Mouse (Mus musculus): ENCODE results near the gene Shf. TPM values are rescaled to one million over a fixed set of nuclear protein-coding genes. Genes with fewer than 3 reads are reported as not detected.

Gene Shf
- total and polyA plus RNA-seq, 3 experiments, result 0.22 to 0.27 TPM; not detected in 1

- ATAC-seq (ENCODE audit: extremely low read depth, insufficient number of reproducible peaks, low FRiP score, poor library complexity, severe bottlenecking) (no peak), DNase-seq (ENCODE audit: low spot score) (no peak)
- Histone ChIP-seq H3K9me3 (replicated peaks) (no peaks in the 10 kb centered on the region), H3K27me3 (ENCODE audit: insufficient read depth, low read length) (peaks cover 28% of the 10 kb centered on the region), H3K36me3 (replicated peaks) (no peaks in the 10 kb centered on the region), H3K4me1 (ENCODE audit: insufficient read depth, low read depth, low read length) (peaks cover under 1% of the 10 kb centered on the region; the same call in 1 of the 2 replicates), H3K4me3 (ENCODE audit: low read depth, low read length) (no peak overlapping the region)
- TF ChIP-seq POLR2AphosphoS5 (IDR thresholded peaks at IDR 0.05; ENCODE audit: insufficient replicate concordance, low read depth, low read length), result no peak
- TF ChIP-seq CTCF (IDR thresholded peaks at IDR 0.05; ENCODE audit: low read depth, low read length), result no peak
- no peak for TF ChIP-seq GATA1 (IDR thresholded peaks at IDR 0.05; ENCODE audit: borderline replicate concordance, low read length)
- no peak for TF ChIP-seq TAL1 (conservative IDR thresholded peaks at IDR 0.05; ENCODE audit: low read depth, low read length)
- no peak for TF ChIP-seq GATA2 (IDR thresholded peaks at IDR 0.05; ENCODE audit: borderline replicate concordance, low read depth, low read length)
Measured at GRCm38 (mm10) chr2:122361868-122362621, 6.9 kb downstream of the Shf start.

GRCm38 (mm10) chr2:122361181-122361580 lies 7.8 kb downstream of the Shf start:
- H3K4me1 ChIP-seq (ENCODE audit: insufficient read depth, low read depth, low read length), result no peaks in the 10 kb centered on the region
- peaks cover 27% of the 10 kb centered on the region; the same call in 1 of the 2 replicates for H3K27me3 ChIP-seq (ENCODE audit: insufficient read depth, low read length)
- DNase-seq (ENCODE audit: low spot score) (no peak), ATAC-seq (ENCODE audit: extremely low read depth, insufficient number of reproducible peaks, low FRiP score, poor library complexity, severe bottlenecking) (no peak)
- no peaks in the 10 kb centered on the region for H3K9me3 ChIP-seq (replicated peaks)
- no peak overlapping the region for H3K4me3 ChIP-seq (ENCODE audit: low read depth, low read length)
- TF ChIP-seq GATA1 (IDR thresholded peaks at IDR 0.05; ENCODE audit: borderline replicate concordance, low read length) (no peak), POLR2AphosphoS5 (IDR thresholded peaks at IDR 0.05; ENCODE audit: insufficient replicate concordance, low read depth, low read length) (no peak), TAL1 (conservative IDR thresholded peaks at IDR 0.05; ENCODE audit: low read depth, low read length) (no peak), CTCF (IDR thresholded peaks at IDR 0.05; ENCODE audit: low read depth, low read length) (no peak), GATA2 (IDR thresholded peaks at IDR 0.05; ENCODE audit: borderline replicate concordance, low read depth, low read length) (no peak)
- no peaks in the 10 kb centered on the region for H3K36me3 ChIP-seq (replicated peaks)

- TF ChIP-seq GATA1 (IDR thresholded peaks at IDR 0.05; ENCODE audit: borderline replicate concordance, low read length) (no peak), POLR2AphosphoS5 (IDR thresholded peaks at IDR 0.05; ENCODE audit: insufficient replicate concordance, low read depth, low read length) (no peak), TAL1 (conservative IDR thresholded peaks at IDR 0.05; ENCODE audit: low read depth, low read length) (no peak), GATA2 (IDR thresholded peaks at IDR 0.05; ENCODE audit: borderline replicate concordance, low read depth, low read length) (no peak), CTCF (IDR thresholded peaks at IDR 0.05; ENCODE audit: low read depth, low read length) (no peak)
- H3K27me3 ChIP-seq (ENCODE audit: insufficient read depth, low read length), result peaks cover 32% of the 10 kb centered on the region
- H3K4me1 ChIP-seq (ENCODE audit: insufficient read depth, low read depth, low read length), result no peaks in the 10 kb centered on the region
- no peak for ATAC-seq (ENCODE audit: extremely low read depth, insufficient number of reproducible peaks, low FRiP score, poor library complexity, severe bottlenecking)
- no peak for DNase-seq (ENCODE audit: low spot score)
- H3K4me3 ChIP-seq (ENCODE audit: low read depth, low read length), result no peak overlapping the region
- no peaks in the 10 kb centered on the region for H3K9me3 ChIP-seq (replicated peaks)
- H3K36me3 ChIP-seq (replicated peaks), result no peaks in the 10 kb centered on the region
Measured at GRCm38 (mm10) chr2:122360310-122360709, 8.7 kb downstream of the Shf start.

- no peaks in the 10 kb centered on the region for H3K4me1 ChIP-seq (ENCODE audit: insufficient read depth, low read depth, low read length)
- no peaks in the 10 kb centered on the region for H3K36me3 ChIP-seq (replicated peaks)
- peaks cover 48% of the 10 kb centered on the region for H3K27me3 ChIP-seq (ENCODE audit: insufficient read depth, low read length)
- TF ChIP-seq GATA2 (IDR thresholded peaks at IDR 0.05; ENCODE audit: borderline replicate concordance, low read depth, low read length) (no peak), TAL1 (conservative IDR thresholded peaks at IDR 0.05; ENCODE audit: low read depth, low read length) (no peak), POLR2AphosphoS5 (IDR thresholded peaks at IDR 0.05; ENCODE audit: insufficient replicate concordance, low read depth, low read length) (no peak), CTCF (IDR thresholded peaks at IDR 0.05; ENCODE audit: low read depth, low read length) (no peak), GATA1 (IDR thresholded peaks at IDR 0.05; ENCODE audit: borderline replicate concordance, low read length) (no peak)
- ATAC-seq (ENCODE audit: extremely low read depth, insufficient number of reproducible peaks, low FRiP score, poor library complexity, severe bottlenecking) (no peak), DNase-seq (ENCODE audit: low spot score) (no peak)
- no peak overlapping the region for H3K4me3 ChIP-seq (ENCODE audit: low read depth, low read length)
- no peaks in the 10 kb centered on the region for H3K9me3 ChIP-seq (replicated peaks)
Measured at GRCm38 (mm10) chr2:122356187-122356586, 12.8 kb downstream of the Shf start.

- DNase-seq (ENCODE audit: low spot score) (no peak), ATAC-seq (ENCODE audit: extremely low read depth, insufficient number of reproducible peaks, low FRiP score, poor library complexity, severe bottlenecking) (no peak)
- Histone ChIP-seq H3K9me3 (replicated peaks) (no peaks in the 10 kb centered on the region), H3K4me3 (ENCODE audit: low read depth, low read length) (no peak overlapping the region), H3K27me3 (ENCODE audit: insufficient read depth, low read length) (peaks cover 52% of the 10 kb centered on the region), H3K36me3 (replicated peaks) (no peaks in the 10 kb centered on the region), H3K4me1 (ENCODE audit: insufficient read depth, low read depth, low read length) (no peaks in the 10 kb centered on the region)
- TF ChIP-seq POLR2AphosphoS5 (IDR thresholded peaks at IDR 0.05; ENCODE audit: insufficient replicate concordance, low read depth, low read length) (no peak), TAL1 (conservative IDR thresholded peaks at IDR 0.05; ENCODE audit: low read depth, low read length) (no peak), CTCF (IDR thresholded peaks at IDR 0.05; ENCODE audit: low read depth, low read length) (no peak), GATA1 (IDR thresholded peaks at IDR 0.05; ENCODE audit: borderline replicate concordance, low read length) (no peak), GATA2 (IDR thresholded peaks at IDR 0.05; ENCODE audit: borderline replicate concordance, low read depth, low read length) (no peak)
Measured at GRCm38 (mm10) chr2:122355389-122355788, 13.6 kb downstream of the Shf start.

- H3K36me3 ChIP-seq (replicated peaks), result no peaks in the 10 kb centered on the region
Measured at GRCm38 (mm10) chr2:122354191-122354929, 14.6 kb downstream of the Shf start.

More at GRCm38 (mm10) chr2:122354191-122354929, 14.6 kb downstream of the Shf start:
- Histone ChIP-seq H3K4me1 (ENCODE audit: insufficient read depth, low read depth, low read length) (peaks cover under 1% of the 10 kb centered on the region), H3K4me3 (ENCODE audit: low read depth, low read length) (no peak overlapping the region), H3K9me3 (replicated peaks) (no peaks in the 10 kb centered on the region), H3K27me3 (ENCODE audit: insufficient read depth, low read length) (peaks cover 56% of the 10 kb centered on the region)
- TF ChIP-seq TAL1 (conservative IDR thresholded peaks at IDR 0.05; ENCODE audit: low read depth, low read length) (no peak), POLR2AphosphoS5 (IDR thresholded peaks at IDR 0.05; ENCODE audit: insufficient replicate concordance, low read depth, low read length) (no peak), CTCF (IDR thresholded peaks at IDR 0.05; ENCODE audit: low read depth, low read length) (no peak)
- ATAC-seq (ENCODE audit: extremely low read depth, insufficient number of reproducible peaks, low FRiP score, poor library complexity, severe bottlenecking) (no peak), DNase-seq (ENCODE audit: low spot score) (no peak)
